Mouse (Mus musculus) lung, embryonic 14.5 days (tissue): ENCODE measurements at regions not wholly inside any gene's neighbourhood (a gene's known extent, or its start where the extent isn't known, plus 50 kb on each side); places are given as distances from the start of the nearest gene placed in this dataset.
"Not testable (repeated sequence)": the region's sequence is repeated elsewhere in the genome, so short reads cannot be mapped to it uniquely, and the experiment has no call there.

Experiments
- ATAC-seq: fragments of 200-750 bp; cut with Nextera tagmentation; 2 replicates; pipeline ENCODE4 v1.8.0; 2017; ENCODE audit warnings: mild to moderate bottlenecking, moderate TSS enrichment, moderate library complexity; ENCODE audit not compliant: insufficient read depth
- DNase-seq: peaks from one replicate; pipeline ENCODE4 v3.0.0-alpha.2; 2015
- H3K27ac ChIP-seq: fragments of 300-500 bp; sonication (generic); 2 replicates; pipeline ENCODE4 v1.5.1; 2014; ENCODE audit warnings: low read depth, mild to moderate bottlenecking, moderate library complexity
- H3K27me3 ChIP-seq: fragments of 300-500 bp; sonication (generic); 2 replicates; pipeline ENCODE4 v1.6.1; 2014; ENCODE audit warnings: low read length, control low read depth; ENCODE audit not compliant: insufficient read depth
- H3K36me3 ChIP-seq: fragments of 300-500 bp; sonication (generic); 2 replicates; pipeline ENCODE4 v1.6.1; 2014; ENCODE audit warnings: control low read depth; ENCODE audit not compliant: insufficient read depth
- H3K4me1 ChIP-seq: fragments of 300-500 bp; sonication (generic); 2 replicates; pipeline ENCODE4 v1.6.1; 2014; ENCODE audit warnings: antibody characterized with exemption, control low read depth; ENCODE audit not compliant: insufficient read depth
- H3K4me2 ChIP-seq: fragments of 300-500 bp; sonication (generic); 2 replicates; pipeline ENCODE4 v1.6.1; 2014; ENCODE audit warnings: mild to moderate bottlenecking
- H3K4me3 ChIP-seq: fragments of 300-500 bp; sonication (generic); 2 replicates; pipeline ENCODE4 v1.5.1; 2014; ENCODE audit warnings: low read depth, low read length
- H3K9ac ChIP-seq: fragments of 300-500 bp; sonication (generic); 2 replicates; pipeline ENCODE4 v1.6.1; 2014
- H3K9me3 ChIP-seq: fragments of 300-500 bp; sonication (generic); 2 replicates; pipeline ENCODE4 v1.6.1; 2016; ENCODE audit warnings: low read depth, low read length, control low read depth
- CTCF ChIP-seq: IDR thresholded peaks from 2 replicates; pipeline ENCODE4 v1.5.1; 2016; ENCODE audit warnings: antibody characterized with exemption, low read depth
- WGBS: fragments of 180-500 bp; shearing (Covaris S2); extraction: QIAGEN DNeasy Blood & Tissue Kit; methylation state at CpG from one replicate; pipeline ENCODE4 v1.1.7; 2014; 5-methylcytosine and 5-hydroxymethylcytosine counted together

DNA sequence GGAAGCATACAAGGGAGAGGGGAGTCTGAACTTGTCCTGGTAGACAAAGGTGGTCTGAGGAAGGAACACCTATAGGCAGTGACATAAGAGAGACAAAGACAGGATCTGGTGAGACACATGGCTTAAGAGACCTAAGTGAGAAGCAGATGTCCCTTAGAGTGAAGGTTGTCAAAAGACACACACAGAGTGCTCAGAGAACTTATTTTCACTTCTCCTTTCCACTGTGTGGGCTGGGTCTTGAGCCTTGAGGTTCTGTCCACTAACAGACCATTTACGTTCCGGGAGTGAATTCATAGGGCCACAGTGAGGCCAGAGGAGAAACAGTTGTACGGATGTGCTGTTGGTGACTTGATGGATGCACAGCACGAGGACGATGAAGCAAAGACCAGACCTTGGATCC is 422.8 kb downstream of the Tcerg1l start:
- no peaks in the 10 kb centered on the region for H3K9me3 ChIP-seq
- no peak overlapping the region for H3K4me2 ChIP-seq
- no peak overlapping the region for H3K9ac ChIP-seq
- DNase-seq, result no peak
- H3K4me1 ChIP-seq, result no peaks in the 10 kb centered on the region
- TF ChIP-seq CTCF, result no peak
- H3K27ac ChIP-seq, result no peak overlapping the region
- 85% methylated on average over 5 of the region's 5 CpGs for WGBS
- H3K36me3 ChIP-seq, result no peaks in the 10 kb centered on the region
- ATAC-seq, result no peak
- no peaks in the 10 kb centered on the region for H3K27me3 ChIP-seq
- no peak overlapping the region for H3K4me3 ChIP-seq

GRCm38 (mm10) chr7:137977527-137977926 is 420.0 kb downstream of the Tcerg1l start:
- no peaks in the 10 kb centered on the region for H3K4me1 ChIP-seq
- ATAC-seq (no peak), DNase-seq (no peak)
- H3K9me3 ChIP-seq, result no peaks in the 10 kb centered on the region
- no peak overlapping the region for H3K27ac ChIP-seq
- H3K4me2 ChIP-seq, result no peak overlapping the region
- H3K27me3 ChIP-seq, result no peaks in the 10 kb centered on the region
- H3K36me3 ChIP-seq, result no peaks in the 10 kb centered on the region
- H3K9ac ChIP-seq, result no peak overlapping the region
- TF ChIP-seq CTCF, result no peak
- no peak overlapping the region for H3K4me3 ChIP-seq
- WGBS, result 74% methylated on average over 1 of the region's 1 CpGs

DNA sequence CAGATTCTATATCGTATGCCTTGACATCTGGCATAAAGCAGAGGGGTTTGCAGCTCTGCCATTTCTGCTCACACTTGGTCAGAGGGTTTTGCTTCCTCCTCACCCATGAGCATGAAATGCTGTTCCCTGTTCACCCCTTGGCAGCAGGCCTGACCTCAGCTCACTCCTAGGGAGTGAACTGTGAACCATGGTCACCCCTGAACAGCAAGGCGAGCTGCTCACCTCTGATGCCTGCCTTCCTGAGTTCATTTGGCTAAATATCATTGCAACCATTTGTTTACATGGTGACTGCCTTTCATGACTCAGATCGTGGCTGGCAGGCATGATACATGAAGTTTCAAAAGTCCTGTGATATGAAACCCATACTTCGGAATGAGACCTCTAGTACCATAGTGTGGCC is 418.2 kb downstream of the Tcerg1l start:
- ATAC-seq, result no peak
- WGBS, result 73% methylated on average over 4 of the region's 4 CpGs
- H3K27ac ChIP-seq, result no peak overlapping the region

DNA sequence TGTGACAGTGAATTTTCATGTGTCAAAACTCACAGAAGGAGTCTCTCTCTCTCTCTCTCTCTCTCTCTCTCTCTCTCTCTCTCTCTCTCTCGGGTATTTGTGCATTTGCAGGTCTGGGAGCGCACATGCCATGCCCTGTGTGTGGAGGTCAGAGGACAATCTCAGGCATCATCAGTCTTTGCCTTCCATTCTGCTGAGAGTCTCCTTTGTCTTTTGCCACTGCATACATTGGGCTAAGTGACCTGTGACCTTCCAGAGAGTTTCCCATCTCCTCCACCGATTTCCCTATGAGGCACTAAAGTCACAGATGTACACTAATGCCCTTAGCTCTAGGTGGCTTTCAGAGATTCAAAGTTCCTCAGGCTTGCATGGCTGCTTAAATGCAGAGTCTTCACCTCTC is 391.7 kb downstream of the Tcerg1l start:
- no peak for TF ChIP-seq CTCF
- H3K27me3 ChIP-seq, result no peaks in the 10 kb centered on the region
- H3K9me3 ChIP-seq, result no peaks in the 10 kb centered on the region
- H3K27ac ChIP-seq, result no peak overlapping the region
- ATAC-seq, result no peak
- no peak for DNase-seq
- H3K9ac ChIP-seq, result no peak overlapping the region
- no peaks in the 10 kb centered on the region for H3K4me1 ChIP-seq
- no peak overlapping the region for H3K4me2 ChIP-seq
- 20% methylated on average over 3 of the region's 3 CpGs for WGBS
- no peaks in the 10 kb centered on the region for H3K36me3 ChIP-seq
- no peak overlapping the region for H3K4me3 ChIP-seq

More for the DNA sequence above, 418.2 kb downstream of the Tcerg1l start:
- no peak for DNase-seq
- Histone ChIP-seq H3K27me3 (no peaks in the 10 kb centered on the region), H3K4me1 (no peaks in the 10 kb centered on the region), H3K9ac (no peak overlapping the region), H3K4me3 (no peak overlapping the region), H3K4me2 (no peak overlapping the region), H3K36me3 (no peaks in the 10 kb centered on the region), H3K9me3 (no peaks in the 10 kb centered on the region)
- no peak for TF ChIP-seq CTCF

DNA sequence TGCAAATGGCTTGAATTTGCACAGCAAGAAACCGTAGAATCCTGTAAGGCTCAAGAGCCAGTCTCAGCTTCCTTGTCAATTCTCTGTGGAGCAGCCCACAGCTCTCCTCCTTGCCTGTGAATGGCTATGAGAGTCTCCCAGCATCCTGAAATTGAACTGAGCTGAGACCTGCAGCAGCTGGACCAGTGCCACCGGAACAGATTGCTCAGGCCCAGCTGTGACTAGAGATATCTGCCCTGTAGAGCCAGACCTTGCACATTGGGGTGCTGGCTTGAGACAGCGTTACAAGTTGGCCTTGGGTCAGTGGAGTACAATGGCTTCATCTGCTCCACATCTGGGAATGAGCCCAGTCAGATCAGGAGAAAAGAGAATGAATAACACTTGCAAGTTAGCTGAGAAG is 390.6 kb downstream of the Tcerg1l start:
- WGBS, result 50% methylated on average over 3 of the region's 3 CpGs
- Histone ChIP-seq H3K36me3 (no peaks in the 10 kb centered on the region), H3K9me3 (no peaks in the 10 kb centered on the region), H3K4me3 (no peak overlapping the region), H3K4me1 (no peaks in the 10 kb centered on the region), H3K4me2 (no peak overlapping the region), H3K27ac (no peak overlapping the region), H3K9ac (no peak overlapping the region), H3K27me3 (no peaks in the 10 kb centered on the region)
- DNase-seq (no peak), ATAC-seq (no peak)
- no peak for TF ChIP-seq CTCF

GRCm38 (mm10) chr7:138008601-138009000 is 388.9 kb downstream of the Tcerg1l start:
- no peak overlapping the region for H3K4me2 ChIP-seq
- no peak overlapping the region for H3K27ac ChIP-seq
- H3K9me3 ChIP-seq, result no peaks in the 10 kb centered on the region
- H3K4me3 ChIP-seq, result no peak overlapping the region
- ATAC-seq (no peak), DNase-seq (no peak)
- WGBS, result 45% methylated on average over 3 of the region's 3 CpGs
- H3K27me3 ChIP-seq, result no peaks in the 10 kb centered on the region
- H3K4me1 ChIP-seq, result no peaks in the 10 kb centered on the region
- TF ChIP-seq CTCF, result no peak
- no peaks in the 10 kb centered on the region for H3K36me3 ChIP-seq
- no peak overlapping the region for H3K9ac ChIP-seq

DNA sequence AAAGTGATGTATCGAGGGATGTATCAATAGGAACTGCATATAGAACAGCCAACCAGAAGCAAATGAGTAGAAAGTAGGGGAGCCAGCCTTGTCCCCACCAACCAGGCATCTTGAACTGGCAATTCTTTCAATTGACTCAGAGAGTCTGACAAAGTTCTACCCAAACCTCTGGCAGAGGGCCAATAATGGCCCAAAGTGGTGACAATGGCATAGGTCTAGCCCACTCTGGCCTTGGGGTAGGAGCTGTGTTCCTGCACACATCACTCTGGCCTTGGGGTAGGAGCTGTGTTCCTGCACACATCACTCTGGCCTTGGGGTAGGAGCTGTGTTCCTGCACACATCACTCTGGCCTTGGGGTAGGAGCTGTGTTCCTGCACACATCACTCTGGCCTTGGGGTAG is 373.5 kb downstream of the Tcerg1l start:
- not testable (repeated sequence) for H3K9me3 ChIP-seq, H3K9ac ChIP-seq, H3K27me3 ChIP-seq, ATAC-seq, H3K36me3 ChIP-seq, H3K27ac ChIP-seq, DNase-seq, H3K4me2 ChIP-seq, H3K4me1 ChIP-seq, H3K4me3 ChIP-seq
- 88% methylated on average over 1 of the region's 1 CpGs for WGBS

GRCm38 (mm10) chr7:138051696-138052095 is 345.8 kb downstream of the Tcerg1l start:
- H3K27ac ChIP-seq, result no peak overlapping the region
- no peak for DNase-seq
- no peaks in the 10 kb centered on the region for H3K9me3 ChIP-seq
- ATAC-seq, result no peak
- H3K27me3 ChIP-seq, result no peaks in the 10 kb centered on the region
- TF ChIP-seq CTCF, result no peak
- H3K4me3 ChIP-seq, result no peak overlapping the region
- 24% methylated on average over 2 of the region's 2 CpGs for WGBS
- H3K4me1 ChIP-seq, result no peaks in the 10 kb centered on the region
- no peak overlapping the region for H3K9ac ChIP-seq
- H3K4me2 ChIP-seq, result no peak overlapping the region
- H3K36me3 ChIP-seq, result no peaks in the 10 kb centered on the region
